Mouse (Mus musculus): ENCODE measurements around the gene Ugt1a2. TPM values are rescaled to one million over a fixed set of nuclear protein-coding genes. Genes with fewer than 3 reads are reported as not detected.

Gene Ugt1a2
- total and polyA plus RNA-seq, 2 experiments = 0.57 to 10.4 TPM

- no peaks in the 10 kb centered on the region for H3K4me1 ChIP-seq (ENCODE audit: control insufficient read depth, insufficient read depth, low read length)
- no peak overlapping the region for H3K27ac ChIP-seq (replicated peaks; ENCODE audit: insufficient read depth, low read depth, low read length)
- no peaks in the 10 kb centered on the region for H3K36me3 ChIP-seq (ENCODE audit: control insufficient read depth, insufficient read depth, low read length)
- no peak overlapping the region for H3K4me3 ChIP-seq (ENCODE audit: insufficient read depth, low read depth, low read length)
- DNase-seq (ENCODE audit: extremely low read depth, low read depth, low spot score) = no peak
- no peak overlapping the region for H3K9ac ChIP-seq (ENCODE audit: low read depth, low read length)
- no peaks in the 10 kb centered on the region for H3K79me2 ChIP-seq (ENCODE audit: control insufficient read depth, insufficient read depth, low read length)
- TF ChIP-seq CTCF (IDR thresholded peaks at IDR 0.05; ENCODE audit: low read depth, low read length) (no peak), POLR2A (IDR thresholded peaks at IDR 0.05; ENCODE audit: extremely low read depth, insufficient read depth, low read length) (no peak)
- WGBS = 69% methylated on average over 4 of the region's 4 CpGs
- H3K27me3 ChIP-seq (ENCODE audit: control insufficient read depth, insufficient read depth, low read length) = no peaks in the 10 kb centered on the region
Measured at GRCm38 (mm10) chr1:88234248-88234610, 33.8 kb downstream of the Ugt1a2 start.

- H3K79me2 ChIP-seq (ENCODE audit: control insufficient read depth, insufficient read depth, low read length) = no peaks in the 10 kb centered on the region
- no peaks in the 10 kb centered on the region for H3K27me3 ChIP-seq (ENCODE audit: control insufficient read depth, insufficient read depth, low read length)
- no peaks in the 10 kb centered on the region for H3K4me1 ChIP-seq (ENCODE audit: control insufficient read depth, insufficient read depth, low read length)
- no peak for TF ChIP-seq CTCF (IDR thresholded peaks at IDR 0.05; ENCODE audit: low read depth, low read length)
- no peak for TF ChIP-seq POLR2A (IDR thresholded peaks at IDR 0.05; ENCODE audit: extremely low read depth, insufficient read depth, low read length)
- no peaks in the 10 kb centered on the region for H3K36me3 ChIP-seq (ENCODE audit: control insufficient read depth, insufficient read depth, low read length)
- H3K9ac ChIP-seq (ENCODE audit: low read depth, low read length) = no peak overlapping the region
- DNase-seq (ENCODE audit: extremely low read depth, low read depth, low spot score) = no peak
- no peak overlapping the region for H3K27ac ChIP-seq (replicated peaks; ENCODE audit: insufficient read depth, low read depth, low read length)
- H3K4me3 ChIP-seq (ENCODE audit: insufficient read depth, low read depth, low read length) = no peak overlapping the region
- WGBS = 51% methylated on average over 5 of the region's 5 CpGs
Measured at GRCm38 (mm10) chr1:88234646-88235045, 34.2 kb downstream of the Ugt1a2 start.

DNA sequence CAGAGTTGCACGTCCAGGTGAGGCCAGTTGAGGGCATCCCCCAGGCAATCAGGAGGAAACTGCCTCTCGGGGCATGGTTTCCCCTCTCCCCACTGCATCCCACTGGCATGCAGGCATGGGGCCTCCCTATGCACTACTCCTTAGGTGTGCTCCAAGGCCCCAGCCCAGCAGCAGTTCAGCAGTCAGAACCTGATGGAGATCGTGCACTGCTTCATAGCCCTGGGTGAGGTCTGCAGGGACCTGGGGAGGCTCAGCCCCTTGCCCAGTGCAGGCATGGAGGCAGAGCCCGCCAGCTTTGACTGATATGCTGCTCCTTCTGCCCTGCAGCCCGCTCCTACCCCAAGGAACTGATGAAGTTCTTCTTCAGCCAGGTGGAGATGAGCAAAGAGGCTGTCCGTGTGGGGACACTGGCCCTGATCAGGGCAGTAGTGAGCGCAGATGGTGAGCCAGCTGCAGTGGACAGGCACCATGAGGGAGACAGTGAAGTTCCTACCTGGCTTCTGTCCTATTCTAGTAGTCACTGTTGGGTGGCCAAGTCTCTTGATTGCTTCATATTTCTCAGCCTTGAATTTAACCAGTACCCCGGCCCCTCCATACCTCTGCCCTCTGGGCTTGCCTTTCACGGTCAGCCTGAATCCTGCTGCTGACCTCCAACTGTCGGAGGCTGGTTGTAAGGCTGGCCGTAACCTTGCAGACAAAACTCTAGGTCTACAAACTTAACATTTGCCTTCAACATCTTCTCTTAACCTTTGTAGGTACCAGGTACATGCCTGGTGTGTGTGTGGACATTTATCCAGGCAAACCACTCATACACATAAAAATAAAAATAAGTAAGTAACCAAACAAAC is 34.9 kb downstream of the Ugt1a2 start:
- Histone ChIP-seq H3K9ac (ENCODE audit: low read depth, low read length) (no peak overlapping the region), H3K27ac (replicated peaks; ENCODE audit: insufficient read depth, low read depth, low read length) (no peak overlapping the region), H3K79me2 (ENCODE audit: control insufficient read depth, insufficient read depth, low read length) (no peaks in the 10 kb centered on the region), H3K4me3 (ENCODE audit: insufficient read depth, low read depth, low read length) (no peak overlapping the region), H3K4me1 (ENCODE audit: control insufficient read depth, insufficient read depth, low read length) (no peaks in the 10 kb centered on the region), H3K36me3 (ENCODE audit: control insufficient read depth, insufficient read depth, low read length) (no peaks in the 10 kb centered on the region), H3K27me3 (ENCODE audit: control insufficient read depth, insufficient read depth, low read length) (no peaks in the 10 kb centered on the region)
- 66% methylated on average over 11 of the region's 11 CpGs for WGBS
- no peak for DNase-seq (ENCODE audit: extremely low read depth, low read depth, low spot score)
- TF ChIP-seq CTCF (IDR thresholded peaks at IDR 0.05; ENCODE audit: low read depth, low read length) (no peak), POLR2A (IDR thresholded peaks at IDR 0.05; ENCODE audit: extremely low read depth, insufficient read depth, low read length) (no peak)

DNA sequence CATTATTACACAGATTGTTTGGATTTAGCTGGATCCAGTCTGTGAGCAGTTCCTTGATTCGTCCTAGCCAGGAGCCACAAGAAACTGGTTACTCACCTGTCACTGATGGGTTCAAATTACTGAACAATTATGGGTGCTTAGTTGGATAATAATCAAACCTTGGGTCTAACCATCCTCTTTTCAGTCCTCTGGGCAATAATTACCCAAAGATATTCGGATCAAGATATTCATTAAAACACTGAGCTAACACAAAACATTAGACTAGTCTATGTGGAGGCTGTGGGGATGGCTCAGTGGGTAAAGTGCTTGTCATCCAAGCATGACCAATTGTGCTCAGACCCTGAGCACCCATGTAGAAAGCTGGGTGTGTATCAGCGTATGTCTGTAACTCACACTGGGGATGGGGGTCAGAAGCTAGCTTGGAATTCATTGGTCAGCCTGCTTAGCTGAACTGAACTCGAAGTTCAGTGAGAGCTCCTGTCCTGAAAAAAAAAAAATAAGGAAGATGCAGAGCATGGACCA is 35.6 kb downstream of the Ugt1a2 start:
- DNase-seq (ENCODE audit: extremely low read depth, low read depth, low spot score) = no peak
- no peak overlapping the region for H3K4me3 ChIP-seq (ENCODE audit: insufficient read depth, low read depth, low read length)
- no peaks in the 10 kb centered on the region for H3K27me3 ChIP-seq (ENCODE audit: control insufficient read depth, insufficient read depth, low read length)
- 59% methylated on average over 4 of the region's 4 CpGs for WGBS
- no peak for TF ChIP-seq CTCF (IDR thresholded peaks at IDR 0.05; ENCODE audit: low read depth, low read length)
- no peaks in the 10 kb centered on the region for H3K4me1 ChIP-seq (ENCODE audit: control insufficient read depth, insufficient read depth, low read length)
- no peaks in the 10 kb centered on the region for H3K36me3 ChIP-seq (ENCODE audit: control insufficient read depth, insufficient read depth, low read length)
- H3K79me2 ChIP-seq (ENCODE audit: control insufficient read depth, insufficient read depth, low read length) = no peaks in the 10 kb centered on the region
- H3K9ac ChIP-seq (ENCODE audit: low read depth, low read length) = no peak overlapping the region
- no peak overlapping the region for H3K27ac ChIP-seq (replicated peaks; ENCODE audit: insufficient read depth, low read depth, low read length)

GRCm38 (mm10) chr1:88237311-88237710 is 36.9 kb downstream of the Ugt1a2 start:
- Histone ChIP-seq H3K79me2 (ENCODE audit: control insufficient read depth, insufficient read depth, low read length) (no peaks in the 10 kb centered on the region), H3K27ac (replicated peaks; ENCODE audit: insufficient read depth, low read depth, low read length) (no peak overlapping the region), H3K4me1 (ENCODE audit: control insufficient read depth, insufficient read depth, low read length) (no peaks in the 10 kb centered on the region), H3K27me3 (ENCODE audit: control insufficient read depth, insufficient read depth, low read length) (no peaks in the 10 kb centered on the region), H3K9ac (ENCODE audit: low read depth, low read length) (no peak overlapping the region), H3K4me3 (ENCODE audit: insufficient read depth, low read depth, low read length) (no peak overlapping the region), H3K36me3 (ENCODE audit: control insufficient read depth, insufficient read depth, low read length) (no peaks in the 10 kb centered on the region)
- TF ChIP-seq CTCF (IDR thresholded peaks at IDR 0.05; ENCODE audit: low read depth, low read length) (no peak), POLR2A (IDR thresholded peaks at IDR 0.05; ENCODE audit: extremely low read depth, insufficient read depth, low read length) (no peak)
- DNase-seq (ENCODE audit: extremely low read depth, low read depth, low spot score) = no peak
- WGBS = 56% methylated on average over 5 of the region's 5 CpGs

- Histone ChIP-seq H3K27me3 (ENCODE audit: control insufficient read depth, insufficient read depth, low read length) (no peaks in the 10 kb centered on the region), H3K79me2 (ENCODE audit: control insufficient read depth, insufficient read depth, low read length) (no peaks in the 10 kb centered on the region), H3K4me3 (ENCODE audit: insufficient read depth, low read depth, low read length) (no peak overlapping the region), H3K27ac (replicated peaks; ENCODE audit: insufficient read depth, low read depth, low read length) (no peak overlapping the region), H3K9ac (ENCODE audit: low read depth, low read length) (no peak overlapping the region), H3K36me3 (ENCODE audit: control insufficient read depth, insufficient read depth, low read length) (no peaks in the 10 kb centered on the region), H3K4me1 (ENCODE audit: control insufficient read depth, insufficient read depth, low read length) (no peaks in the 10 kb centered on the region)
- no peak for DNase-seq (ENCODE audit: extremely low read depth, low read depth, low spot score)
- TF ChIP-seq POLR2A (IDR thresholded peaks at IDR 0.05; ENCODE audit: extremely low read depth, insufficient read depth, low read length) (no peak), CTCF (IDR thresholded peaks at IDR 0.05; ENCODE audit: low read depth, low read length) (no peak)
- 80% methylated on average over 6 of the region's 6 CpGs for WGBS
Measured at GRCm38 (mm10) chr1:88238771-88239170, 38.4 kb downstream of the Ugt1a2 start.

Data from liver, adult 2 months (tissue).